Mouse (Mus musculus): ENCODE data around the gene Catip. TPM values are rescaled to one million over a fixed set of nuclear protein-coding genes. Genes with fewer than 3 reads are reported as not detected.
A peak's percentile ranks its signal among the peaks of the same experiment; 100 is the strongest.

The Catip gene
- polyA plus RNA-seq, 1 experiment = 25.9 TPM

DNA sequence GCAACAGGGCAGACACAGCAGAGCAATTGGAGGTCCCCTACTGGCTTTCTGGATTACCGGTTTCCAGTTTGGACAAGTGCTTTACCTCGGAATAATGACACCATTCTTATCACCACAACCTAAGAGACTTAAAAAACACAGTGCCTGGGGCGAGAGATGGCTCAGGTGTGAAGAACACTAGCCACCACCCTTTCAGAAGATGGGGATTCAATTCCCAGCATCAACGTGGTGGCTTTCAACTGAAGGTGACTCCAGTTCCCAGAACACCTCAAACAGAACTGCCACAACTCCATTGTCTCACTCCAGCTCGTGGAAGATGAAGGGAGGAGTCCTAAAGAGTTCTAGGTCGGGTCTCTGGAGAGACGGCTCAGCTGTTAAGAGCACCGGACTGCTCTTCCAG is 23.6 kb downstream of the Catip start:
- no peaks in the 10 kb centered on the region for H3K36me3 ChIP-seq (ENCODE audit: control insufficient read depth, insufficient read depth, low read length)
- H3K27ac ChIP-seq (ENCODE audit: control insufficient read depth, insufficient read depth, low read depth, low read length) = no peak overlapping the region
- H3K4me3 ChIP-seq (ENCODE audit: control insufficient read depth, low read depth, low read length) = no peak overlapping the region
- H3K4me1 ChIP-seq (ENCODE audit: control insufficient read depth, insufficient read depth, low read length) = peaks cover 25% of the 10 kb centered on the region
- TF ChIP-seq POLR2A (IDR thresholded peaks at IDR 0.05; ENCODE audit: control insufficient read depth, low read depth, low read length) = no peak
- TF ChIP-seq CTCF (IDR thresholded peaks at IDR 0.05; ENCODE audit: control insufficient read depth, insufficient read depth, insufficient replicate concordance, low read depth, low read length) = no peak
- no peaks in the 10 kb centered on the region for H3K27me3 ChIP-seq (ENCODE audit: control insufficient read depth, insufficient read depth, low read length)

DNA sequence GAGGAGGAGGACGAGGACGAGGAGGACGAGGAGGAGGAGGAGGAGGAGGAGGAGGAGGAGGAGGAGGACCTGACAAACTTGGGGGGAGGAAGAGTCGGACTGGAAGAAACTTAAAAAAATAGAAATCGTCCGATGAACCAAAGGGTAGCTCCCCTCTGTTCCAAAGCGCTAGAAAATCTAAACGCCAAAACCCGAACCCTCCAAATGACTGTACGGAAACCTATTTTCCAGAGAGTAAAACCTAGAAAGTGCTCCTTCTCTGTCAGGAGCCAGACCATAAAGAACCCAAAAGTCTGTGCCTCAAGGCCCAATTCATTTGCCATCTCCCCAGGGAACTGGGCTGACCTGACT is 24.4 kb downstream of the Catip start:
- H3K27ac ChIP-seq (ENCODE audit: control insufficient read depth, insufficient read depth, low read depth, low read length) = peak overlapping the region; percentile 93
- TF ChIP-seq POLR2A (IDR thresholded peaks at IDR 0.05; ENCODE audit: control insufficient read depth, low read depth, low read length) (no peak), CTCF (IDR thresholded peaks at IDR 0.05; ENCODE audit: control insufficient read depth, insufficient read depth, insufficient replicate concordance, low read depth, low read length) (no peak)
- H3K36me3 ChIP-seq (ENCODE audit: control insufficient read depth, insufficient read depth, low read length) = no peaks in the 10 kb centered on the region
- no peaks in the 10 kb centered on the region for H3K27me3 ChIP-seq (ENCODE audit: control insufficient read depth, insufficient read depth, low read length)
- H3K4me1 ChIP-seq (ENCODE audit: control insufficient read depth, insufficient read depth, low read length) = peaks cover 25% of the 10 kb centered on the region
- H3K4me3 ChIP-seq (ENCODE audit: control insufficient read depth, low read depth, low read length) = peak overlapping the region; percentile 86

GRCm38 (mm10) chr1:74386714-74387385 is 24.9 kb downstream of the Catip start:
- TF ChIP-seq CTCF (IDR thresholded peaks at IDR 0.05; ENCODE audit: control insufficient read depth, insufficient read depth, insufficient replicate concordance, low read depth, low read length) (0 out of 2 replicates have a peak, but pooled peaks have one; percentile 6), POLR2A (IDR thresholded peaks at IDR 0.05; ENCODE audit: control insufficient read depth, low read depth, low read length) (no peak)
- Histone ChIP-seq H3K27ac (ENCODE audit: control insufficient read depth, insufficient read depth, low read depth, low read length) (peak overlapping the region; percentile 93), H3K4me3 (ENCODE audit: control insufficient read depth, low read depth, low read length) (peak overlapping the region; percentile 86), H3K4me1 (ENCODE audit: control insufficient read depth, insufficient read depth, low read length) (peaks cover 25% of the 10 kb centered on the region), H3K36me3 (ENCODE audit: control insufficient read depth, insufficient read depth, low read length) (no peaks in the 10 kb centered on the region), H3K27me3 (ENCODE audit: control insufficient read depth, insufficient read depth, low read length) (no peaks in the 10 kb centered on the region)

GRCm38 (mm10) chr1:74387386-74387988 is 25.6 kb downstream of the Catip start:
- H3K4me3 ChIP-seq (ENCODE audit: control insufficient read depth, low read depth, low read length) = peak overlapping the region; percentile 86
- peaks cover 29% of the 10 kb centered on the region for H3K4me1 ChIP-seq (ENCODE audit: control insufficient read depth, insufficient read depth, low read length)
- no peaks in the 10 kb centered on the region for H3K36me3 ChIP-seq (ENCODE audit: control insufficient read depth, insufficient read depth, low read length)
- H3K27me3 ChIP-seq (ENCODE audit: control insufficient read depth, insufficient read depth, low read length) = no peaks in the 10 kb centered on the region
- TF ChIP-seq POLR2A (IDR thresholded peaks at IDR 0.05; ENCODE audit: control insufficient read depth, low read depth, low read length) = no peak
- TF ChIP-seq CTCF (IDR thresholded peaks at IDR 0.05; ENCODE audit: control insufficient read depth, insufficient read depth, insufficient replicate concordance, low read depth, low read length) = no peak
- peak overlapping the region; percentile 93; the same call in 1 of the 2 replicates for H3K27ac ChIP-seq (ENCODE audit: control insufficient read depth, insufficient read depth, low read depth, low read length)

- Histone ChIP-seq H3K4me1 (ENCODE audit: control insufficient read depth, insufficient read depth, low read length) (peaks cover 32% of the 10 kb centered on the region), H3K4me3 (ENCODE audit: control insufficient read depth, low read depth, low read length) (no peak overlapping the region), H3K36me3 (ENCODE audit: control insufficient read depth, insufficient read depth, low read length) (no peaks in the 10 kb centered on the region), H3K27me3 (ENCODE audit: control insufficient read depth, insufficient read depth, low read length) (no peaks in the 10 kb centered on the region), H3K27ac (ENCODE audit: control insufficient read depth, insufficient read depth, low read depth, low read length) (no peak overlapping the region)
- TF ChIP-seq CTCF (IDR thresholded peaks at IDR 0.05; ENCODE audit: control insufficient read depth, insufficient read depth, insufficient replicate concordance, low read depth, low read length) (no peak), POLR2A (IDR thresholded peaks at IDR 0.05; ENCODE audit: control insufficient read depth, low read depth, low read length) (no peak)
Measured at GRCm38 (mm10) chr1:74388398-74388920, 26.6 kb downstream of the Catip start.

DNA sequence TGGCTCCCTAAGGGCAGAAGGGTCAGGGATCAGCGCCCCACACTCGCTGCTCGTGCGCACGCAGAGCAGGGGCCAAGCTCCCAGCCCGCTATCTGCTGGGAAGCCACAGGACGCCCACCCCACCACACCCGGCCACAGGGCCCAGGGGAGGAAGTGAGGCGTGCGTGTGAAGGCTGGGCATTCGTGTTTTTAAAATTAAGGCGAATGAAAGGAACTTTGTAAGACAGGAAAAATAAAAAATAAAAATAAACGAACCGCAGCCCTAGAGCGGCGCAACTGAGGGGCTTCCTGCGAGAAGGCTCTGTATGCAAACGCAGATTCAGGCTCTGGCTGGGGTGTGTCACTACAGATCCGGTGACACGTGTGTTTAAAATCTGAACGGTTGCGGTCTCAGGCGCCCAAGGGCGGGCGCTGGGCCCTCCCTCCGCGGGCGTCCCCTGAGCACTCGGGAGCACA is 28.0 kb downstream of the Catip start:
- H3K4me1 ChIP-seq (ENCODE audit: control insufficient read depth, insufficient read depth, low read length) = peaks cover 32% of the 10 kb centered on the region
- TF ChIP-seq CTCF (IDR thresholded peaks at IDR 0.05; ENCODE audit: control insufficient read depth, insufficient read depth, insufficient replicate concordance, low read depth, low read length) (no peak), POLR2A (IDR thresholded peaks at IDR 0.05; ENCODE audit: control insufficient read depth, low read depth, low read length) (no peak)
- H3K27ac ChIP-seq (ENCODE audit: control insufficient read depth, insufficient read depth, low read depth, low read length) = peak overlapping the region; percentile 59
- H3K4me3 ChIP-seq (ENCODE audit: control insufficient read depth, low read depth, low read length) = peak overlapping the region; percentile 1; the same call in 1 of the 2 replicates
- H3K27me3 ChIP-seq (ENCODE audit: control insufficient read depth, insufficient read depth, low read length) = no peaks in the 10 kb centered on the region
- H3K36me3 ChIP-seq (ENCODE audit: control insufficient read depth, insufficient read depth, low read length) = no peaks in the 10 kb centered on the region

GRCm38 (mm10) chr1:74390287-74390906 is 28.5 kb downstream of the Catip start:
- Histone ChIP-seq H3K4me3 (ENCODE audit: control insufficient read depth, low read depth, low read length) (peak overlapping the region; percentile 11), H3K36me3 (ENCODE audit: control insufficient read depth, insufficient read depth, low read length) (no peaks in the 10 kb centered on the region), H3K27me3 (ENCODE audit: control insufficient read depth, insufficient read depth, low read length) (no peaks in the 10 kb centered on the region), H3K27ac (ENCODE audit: control insufficient read depth, insufficient read depth, low read depth, low read length) (peak overlapping the region; percentile 77), H3K4me1 (ENCODE audit: control insufficient read depth, insufficient read depth, low read length) (peaks cover 32% of the 10 kb centered on the region)
- TF ChIP-seq CTCF (IDR thresholded peaks at IDR 0.05; ENCODE audit: control insufficient read depth, insufficient read depth, insufficient replicate concordance, low read depth, low read length) (peak; percentile 80), POLR2A (IDR thresholded peaks at IDR 0.05; ENCODE audit: control insufficient read depth, low read depth, low read length) (no peak)

Data from testis, adult 2 months (tissue).